Mouse (Mus musculus): ENCODE data around the gene Olfr272.

Gene Olfr272

GRCm38 (mm10) chr4:52919078-52919477 is at the start of gene Olfr272:
Gene Olfr272 (minus strand): TSS chr4:52919178.
- 88% methylated on average over 2 of the region's 2 CpGs for WGBS

GRCm38 (mm10) chr4:52964247-52964646 is 45.3 kb upstream of the Olfr272 start, which contains the start of gene Olfr270:
Gene Olfr270 (plus strand): TSS chr4:52964547.

GRCm38 (mm10) chr4:52958693-52959092 is 39.7 kb upstream of the Olfr272 start:
- 25% methylated on average over 4 of the region's 4 CpGs for WGBS

GRCm38 (mm10) chr4:52949005-52949404 is 30.0 kb upstream of the Olfr272 start:
- 91% methylated on average over 2 of the region's 2 CpGs for WGBS

- WGBS, result 88% methylated on average over 4 of the region's 4 CpGs
These were observed 11.5 kb upstream of the Olfr272 start for GRCm38 (mm10) chr4:52930480-52930879.

GRCm38 (mm10) chr4:52917311-52917688 is 1.7 kb downstream of the Olfr272 start:
- 85% methylated on average over 2 of the region's 2 CpGs for WGBS

GRCm38 (mm10) chr4:52916659-52917310 is 2.2 kb downstream of the Olfr272 start:
- 76% methylated on average over 6 of the region's 6 CpGs for WGBS

- 55% methylated on average over 3 of the region's 3 CpGs for WGBS
These were observed 6.6 kb downstream of the Olfr272 start for GRCm38 (mm10) chr4:52912409-52912808.

- 67% methylated on average over 3 of the region's 3 CpGs for WGBS
These were observed 9.4 kb downstream of the Olfr272 start for GRCm38 (mm10) chr4:52909542-52909941.

GRCm38 (mm10) chr4:52864156-52864555 is 54.8 kb downstream of the Olfr272 start:
- 60% methylated on average over 9 of the region's 9 CpGs for WGBS

All from cerebral cortex, adult 2 months (tissue).